Mouse (Mus musculus) large intestine, adult 2 months (tissue): ENCODE measurements around the gene Bhlha9. TPM values are rescaled to one million over a fixed set of nuclear protein-coding genes. Genes with fewer than 3 reads are reported as not detected.

Experiments
- polyA plus RNA-seq: library from polyadenylated mRNA; depleted of rRNA; stranded (reverse); fragments of >200 nt; gene quantifications from 2 replicates; pipeline ENCODE4 v1.2.3, GENCODE M21; 2012; rRNA removed

The Bhlha9 gene
- polyA plus RNA-seq, 1 experiment = 0.09 TPM

Other genes starting within 250 kb of the Bhlha9 start
- gene Abr, start 50.2 kb upstream of the Bhlha9 start, polyA plus RNA-seq = 89.1 and 165 TPM in 2 replicates
- 1.1 and 1.4 TPM in 2 replicates for gene Trarg1, start 7.3 kb downstream of the Bhlha9 start, polyA plus RNA-seq
- 15.9 and 21.9 TPM in 2 replicates for gene Gosr1, start 91.1 kb downstream of the Bhlha9 start, polyA plus RNA-seq
- gene Cpd, start 174.5 kb downstream of the Bhlha9 start, polyA plus RNA-seq = 17.5 and 22.4 TPM in 2 replicates
- gene Tmigd1, start 229.7 kb downstream of the Bhlha9 start, polyA plus RNA-seq = 60.5 and 146 TPM in 2 replicates